Mouse (Mus musculus) liver, embryonic 14 days (tissue): ENCODE results near the gene Brpf3. TPM values are rescaled to one million over a fixed set of nuclear protein-coding genes. Genes with fewer than 3 reads are reported as not detected.

Experiments
- polyA plus RNA-seq: library from polyadenylated mRNA; depleted of rRNA; stranded (reverse); fragments of >200 nt; gene quantifications from 2 replicates; pipeline ENCODE4 v1.2.3, GENCODE M21; 2012; rRNA removed

Gene Brpf3
- polyA plus RNA-seq, result 77.1 and 106 TPM in 2 replicates

GRCm38 (mm10) chr17:28800671-28801412 lies at the start of gene Brpf3:
Brpf3 (plus strand) TSS chr17:28801090.

GRCm38 (mm10) chr17:28769121-28769874 lies 31.6 kb upstream of the Brpf3 start, which contains the start of gene Mapk13:
Mapk13 (plus strand) TSS chr17:28769297.

GRCm38 (mm10) chr17:28858205-28858604 lies 57.3 kb downstream of the Brpf3 start, which contains the start of gene Pnpla1:
Pnpla1 (plus strand) TSS chr17:28858411.

Other genes with a start within 250 kb of the Brpf3 start
- gene Clps, start 240.3 kb upstream of the Brpf3 start, polyA plus RNA-seq, result 0.75 and 1.3 TPM in 2 replicates
- gene Lhfpl5, start 225.4 kb upstream of the Brpf3 start, polyA plus RNA-seq, result not detected in 2 replicates
- 13.2 and 15.8 TPM in 2 replicates for gene Srpk1, start 178.4 kb upstream of the Brpf3 start, polyA plus RNA-seq
- gene Slc26a8, start 110.9 kb upstream of the Brpf3 start, polyA plus RNA-seq, result 0.32 and 0.38 TPM in 2 replicates
- 34.5 and 39.9 TPM in 2 replicates for gene Mapk14, start 109.8 kb upstream of the Brpf3 start, polyA plus RNA-seq
- gene AC170998.1, start 75.0 kb upstream of the Brpf3 start, polyA plus RNA-seq, result 0.12 and 0.16 TPM in 2 replicates
- gene Mapk13, start 31.8 kb upstream of the Brpf3 start, polyA plus RNA-seq, result 1.2 and 1.7 TPM in 2 replicates
- gene Pnpla1, start 57.3 kb downstream of the Brpf3 start, polyA plus RNA-seq, result 0.01 and 0.02 TPM in 2 replicates
- gene 4930539E08Rik, start 114.2 kb downstream of the Brpf3 start, polyA plus RNA-seq, result 0.06 TPM in 2 replicates
- gene Pxt1, start 142.8 kb downstream of the Brpf3 start, polyA plus RNA-seq, result 0.18 and 0.20 TPM in 2 replicates
- gene Kctd20, start 150.9 kb downstream of the Brpf3 start, polyA plus RNA-seq, result 28.5 and 34.4 TPM in 2 replicates
- 26.3 and 33.4 TPM in 2 replicates for gene Stk38, start 206.9 kb downstream of the Brpf3 start, polyA plus RNA-seq
- gene Srsf3, start 231.5 kb downstream of the Brpf3 start, polyA plus RNA-seq, result 145 and 153 TPM in 2 replicates